Mouse (Mus musculus) midbrain, embryonic 12.5 days (tissue): ENCODE data around the gene Trrap. TPM values are rescaled to one million over a fixed set of nuclear protein-coding genes. Genes with fewer than 3 reads are reported as not detected.
"Not testable (repeated sequence)": the region's sequence is repeated elsewhere in the genome, so short reads cannot be mapped to it uniquely, and the experiment has no call there.

Experiments used
- ATAC-seq: fragments of 200-750 bp; cut with Nextera tagmentation; 2 replicates; pipeline ENCODE4 v1.8.0; 2017; ENCODE audit warnings: low read depth, moderate TSS enrichment, moderate library complexity; ENCODE audit not compliant: low FRiP score
- H3K27ac ChIP-seq: fragments of 300-500 bp; sonication (generic); replicated peaks from 2 replicates; pipeline ENCODE4 v1.5.1; 2016; ENCODE audit warnings: mild to moderate bottlenecking
- H3K27me3 ChIP-seq: fragments of 300-500 bp; sonication (generic); 2 replicates; pipeline ENCODE4 v1.6.1; 2016; ENCODE audit warnings: mild to moderate bottlenecking
- H3K36me3 ChIP-seq: fragments of 300-500 bp; sonication (generic); 2 replicates; pipeline ENCODE4 v1.6.1; 2016
- H3K4me1 ChIP-seq: fragments of 300-500 bp; sonication (generic); 2 replicates; pipeline ENCODE4 v1.6.1; 2016
- H3K4me2 ChIP-seq: fragments of 300-500 bp; sonication (generic); replicated peaks from 2 replicates; pipeline ENCODE4 v1.6.1; 2016; ENCODE audit warnings: mild to moderate bottlenecking, moderate library complexity
- H3K4me3 ChIP-seq: fragments of 300-500 bp; sonication (generic); 2 replicates; pipeline ENCODE4 v1.5.1; 2016; ENCODE audit warnings: mild to moderate bottlenecking
- H3K9ac ChIP-seq: fragments of 300-500 bp; sonication (generic); replicated peaks from 2 replicates; pipeline ENCODE4 v1.6.1; 2016; ENCODE audit warnings: mild to moderate bottlenecking, moderate library complexity
- H3K9me3 ChIP-seq: fragments of 300-500 bp; sonication (generic); 2 replicates; pipeline ENCODE4 v1.6.1; 2016; ENCODE audit warnings: mild to moderate bottlenecking
- WGBS: fragments of 180-500 bp; shearing (Covaris S2); methylation state at CpG from one replicate; pipeline ENCODE4 v1.1.7; 2016; 5-methylcytosine and 5-hydroxymethylcytosine counted together
- polyA plus RNA-seq: library from polyadenylated mRNA; unstranded; fragments of >200 nt; fragmentation: Nextera tagmentation; extraction: Ambion mirVana; gene quantifications from 2 replicates; pipeline ENCODE4 v1.2.1, GENCODE M21; 2016

The Trrap gene
- 95.9 and 102 TPM in 2 replicates for polyA plus RNA-seq

- H3K9me3 ChIP-seq, H3K27me3 ChIP-seq, ATAC-seq: not testable (repeated sequence)
- Histone ChIP-seq H3K36me3 (peaks cover 18% of the 10 kb centered on the region), H3K4me3 (peak within 1 kb of the TSS; percentile 73), H3K9ac (peak within 1 kb of the TSS; percentile 87), H3K27ac (peak within 1 kb of the TSS; percentile 93), H3K4me2 (peak within 1 kb of the TSS; percentile 74), H3K4me1 (peaks cover 13% of the 10 kb centered on the region)
- 91% methylated on average over 10 of the region's 15 CpGs for WGBS
These were observed at the start of gene Trrap for GRCm38 (mm10) chr5:144767106-144767798. Gene Trrap, plus strand, starts transcription at chr5:144767732.

DNA sequence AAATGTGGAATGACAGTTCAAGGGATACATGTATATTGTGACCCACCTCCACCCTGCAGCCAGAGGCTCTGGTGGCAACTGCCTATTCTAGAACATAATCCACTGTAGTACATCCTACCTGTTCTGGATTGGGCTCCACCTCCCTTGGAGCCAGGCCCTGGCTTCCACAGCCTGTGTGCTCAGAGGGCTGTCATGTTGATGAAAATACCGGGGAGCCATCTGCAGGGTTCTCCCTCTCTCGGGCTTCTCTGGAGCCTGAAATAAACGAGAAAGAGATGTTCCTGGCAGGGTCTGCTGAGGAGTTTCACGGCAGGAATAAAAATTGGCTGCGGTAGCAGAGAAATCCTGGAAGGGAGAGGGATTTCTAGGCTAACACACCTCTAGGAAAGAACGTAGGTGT, 47.8 kb upstream of the Trrap start:
- Histone ChIP-seq H3K9me3 (no peaks in the 10 kb centered on the region), H3K4me2 (no peak overlapping the region), H3K4me1 (0 out of 2 replicates have a peak, but pooled peaks cover 1% of the 10 kb centered on the region), H3K4me3 (no peak overlapping the region), H3K27ac (no peak overlapping the region), H3K9ac (no peak overlapping the region), H3K27me3 (no peaks in the 10 kb centered on the region), H3K36me3 (no peaks in the 10 kb centered on the region)
- ATAC-seq = no peak
- 72% methylated on average over 6 of the region's 6 CpGs for WGBS

DNA sequence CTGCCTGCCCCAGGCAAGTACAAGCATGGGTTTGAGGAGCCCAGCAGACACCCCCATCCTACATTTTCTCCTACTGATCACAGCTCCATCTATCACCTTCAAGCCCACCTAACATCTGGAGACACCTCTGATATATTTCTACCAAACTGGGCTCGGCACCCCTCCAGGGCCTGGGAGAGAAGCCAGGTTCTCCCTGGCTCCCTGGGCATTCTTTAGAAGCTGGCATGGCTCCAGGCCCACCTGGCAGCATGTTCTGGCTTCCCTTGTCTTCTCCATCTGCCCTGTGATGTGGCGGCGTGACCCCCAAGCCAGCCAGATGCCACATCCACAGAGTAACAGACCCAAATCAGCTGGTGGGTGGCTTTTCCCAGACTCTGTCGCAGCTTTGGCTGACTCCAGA, 47.3 kb upstream of the Trrap start:
- H3K4me1 ChIP-seq = peaks cover 6% of the 10 kb centered on the region; the same call in 1 of the 2 replicates
- no peak overlapping the region for H3K4me2 ChIP-seq
- H3K4me3 ChIP-seq = no peak overlapping the region
- WGBS = 90% methylated on average over 4 of the region's 4 CpGs
- no peaks in the 10 kb centered on the region for H3K27me3 ChIP-seq
- ATAC-seq = no peak
- no peaks in the 10 kb centered on the region for H3K36me3 ChIP-seq
- H3K9ac ChIP-seq = no peak overlapping the region
- no peaks in the 10 kb centered on the region for H3K9me3 ChIP-seq
- no peak overlapping the region for H3K27ac ChIP-seq

GRCm38 (mm10) chr5:144724926-144725325, 42.6 kb upstream of the Trrap start:
- no peak overlapping the region for H3K9ac ChIP-seq
- ATAC-seq = no peak; the same call in 1 of the 2 replicates
- peaks cover 34% of the 10 kb centered on the region for H3K27me3 ChIP-seq
- no peak overlapping the region for H3K4me3 ChIP-seq
- no peak overlapping the region for H3K4me2 ChIP-seq
- no peaks in the 10 kb centered on the region for H3K9me3 ChIP-seq
- H3K36me3 ChIP-seq = no peaks in the 10 kb centered on the region
- peaks cover 16% of the 10 kb centered on the region for H3K4me1 ChIP-seq
- WGBS = 21% methylated on average over 2 of the region's 2 CpGs
- H3K27ac ChIP-seq = no peak overlapping the region

- peaks cover 40% of the 10 kb centered on the region for H3K27me3 ChIP-seq
- no peak overlapping the region for H3K4me2 ChIP-seq
- H3K27ac ChIP-seq = no peak overlapping the region
- H3K9ac ChIP-seq = no peak overlapping the region
- no peak for ATAC-seq
- WGBS = 80% methylated on average over 3 of the region's 3 CpGs
- no peaks in the 10 kb centered on the region for H3K36me3 ChIP-seq
- H3K9me3 ChIP-seq = no peaks in the 10 kb centered on the region
- no peak overlapping the region for H3K4me3 ChIP-seq
- H3K4me1 ChIP-seq = peaks cover 16% of the 10 kb centered on the region
These were observed 42.0 kb upstream of the Trrap start for GRCm38 (mm10) chr5:144725554-144725953.

GRCm38 (mm10) chr5:144727119-144727518, 40.4 kb upstream of the Trrap start:
- Histone ChIP-seq H3K4me3 (no peak overlapping the region), H3K9me3 (peaks cover 3% of the 10 kb centered on the region; the same call in 1 of the 2 replicates), H3K27ac (no peak overlapping the region), H3K27me3 (peaks cover 43% of the 10 kb centered on the region), H3K9ac (no peak overlapping the region), H3K36me3 (no peaks in the 10 kb centered on the region), H3K4me2 (no peak overlapping the region), H3K4me1 (peaks cover 16% of the 10 kb centered on the region)
- 3% methylated on average over 9 of the region's 9 CpGs for WGBS
- ATAC-seq = peak; percentile 48

DNA sequence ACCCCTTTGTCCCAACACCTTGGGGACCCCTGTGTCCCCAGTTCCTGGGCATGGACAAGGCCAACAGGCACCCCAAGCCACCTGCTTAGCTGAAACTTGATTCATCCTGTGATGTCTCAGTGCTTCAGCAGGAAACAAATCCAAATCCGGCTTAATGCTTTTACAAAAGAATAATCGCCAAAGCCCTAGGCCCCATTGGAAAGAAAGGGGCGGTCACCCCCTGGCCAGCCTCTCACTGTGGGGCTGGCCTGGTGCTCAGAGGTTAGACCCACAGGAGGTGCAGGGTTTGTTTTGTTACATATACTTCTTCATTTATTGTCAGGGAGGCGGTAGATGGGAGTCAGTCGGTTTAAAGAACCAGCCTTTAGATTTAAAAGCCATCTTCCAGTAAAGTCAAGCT, 39.3 kb upstream of the Trrap start:
- Histone ChIP-seq H3K9me3 (peaks cover 3% of the 10 kb centered on the region; the same call in 1 of the 2 replicates), H3K27ac (no peak overlapping the region), H3K4me2 (no peak overlapping the region), H3K27me3 (peaks cover 43% of the 10 kb centered on the region), H3K4me1 (peaks cover 16% of the 10 kb centered on the region), H3K4me3 (no peak overlapping the region), H3K9ac (no peak overlapping the region), H3K36me3 (no peaks in the 10 kb centered on the region)
- no peak for ATAC-seq
- WGBS = 3% methylated on average over 5 of the region's 5 CpGs

DNA sequence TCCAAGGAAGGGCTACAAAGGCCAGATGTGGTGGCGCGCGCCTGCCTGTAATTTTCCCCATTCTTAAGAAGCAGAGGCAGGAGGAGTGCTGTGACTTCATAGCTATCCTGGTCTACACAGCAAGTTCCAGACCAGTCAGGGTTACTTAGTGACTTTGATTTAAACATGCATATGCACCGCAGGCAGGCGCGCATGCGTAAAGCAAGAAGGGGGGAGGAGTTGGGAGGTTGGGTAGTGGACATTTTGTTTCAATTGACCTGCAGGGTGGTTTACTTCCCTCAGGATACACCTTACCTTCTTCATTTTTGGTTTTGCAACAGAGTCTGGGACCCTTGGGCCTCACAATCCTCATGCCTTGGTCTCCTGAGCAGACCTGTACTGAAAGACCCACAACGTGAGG, 38.3 kb upstream of the Trrap start:
- WGBS = 54% methylated on average over 8 of the region's 8 CpGs
- no peak for ATAC-seq
- Histone ChIP-seq H3K4me3 (no peak overlapping the region), H3K27ac (no peak overlapping the region), H3K9me3 (peaks cover 3% of the 10 kb centered on the region; the same call in 1 of the 2 replicates), H3K36me3 (no peaks in the 10 kb centered on the region), H3K27me3 (peaks cover 43% of the 10 kb centered on the region), H3K9ac (no peak overlapping the region), H3K4me1 (peaks cover 16% of the 10 kb centered on the region), H3K4me2 (no peak overlapping the region)

- 31% methylated on average over 4 of the region's 4 CpGs for WGBS
- ATAC-seq = no peak
- Histone ChIP-seq H3K4me3 (no peak overlapping the region), H3K36me3 (no peaks in the 10 kb centered on the region), H3K4me1 (no peaks in the 10 kb centered on the region), H3K4me2 (no peak overlapping the region), H3K27ac (no peak overlapping the region), H3K27me3 (peaks cover 18% of the 10 kb centered on the region), H3K9me3 (peaks cover 3% of the 10 kb centered on the region; the same call in 1 of the 2 replicates), H3K9ac (no peak overlapping the region)
These were observed 33.6 kb upstream of the Trrap start for GRCm38 (mm10) chr5:144733953-144734352.

GRCm38 (mm10) chr5:144734949-144735348, 32.6 kb upstream of the Trrap start:
- ATAC-seq = 0 out of 2 replicates have a peak, but pooled peaks have one; percentile 41
- peaks cover 9% of the 10 kb centered on the region for H3K27me3 ChIP-seq
- H3K4me2 ChIP-seq = no peak overlapping the region
- no peaks in the 10 kb centered on the region for H3K36me3 ChIP-seq
- H3K9ac ChIP-seq = no peak overlapping the region
- H3K4me3 ChIP-seq = no peak overlapping the region
- H3K9me3 ChIP-seq = peaks cover 3% of the 10 kb centered on the region; the same call in 1 of the 2 replicates
- no peaks in the 10 kb centered on the region for H3K4me1 ChIP-seq
- no peak overlapping the region for H3K27ac ChIP-seq
- 31% methylated on average over 8 of the region's 8 CpGs for WGBS

DNA sequence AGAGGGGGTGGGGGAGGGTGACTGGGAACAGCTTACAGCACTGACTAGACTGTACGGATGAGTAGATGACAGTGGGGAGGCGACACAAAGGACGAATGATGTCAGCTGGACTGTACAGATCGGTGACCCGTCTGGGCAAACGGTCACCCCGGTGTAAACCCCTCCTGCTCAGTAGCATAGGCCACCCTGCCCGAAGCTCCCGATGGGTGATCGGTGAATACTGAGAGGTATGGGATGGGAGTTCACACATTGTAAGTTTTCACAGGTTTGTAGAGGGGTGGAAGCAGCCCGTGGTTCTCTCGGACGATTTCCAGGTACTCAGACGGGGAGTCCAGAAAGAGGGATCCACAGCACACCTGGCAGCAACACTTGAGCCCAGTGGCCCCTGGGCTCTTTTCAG, 30.4 kb upstream of the Trrap start:
- Histone ChIP-seq H3K4me3 (no peak overlapping the region), H3K27ac (no peak overlapping the region), H3K36me3 (0 out of 2 replicates have a peak, but pooled peaks cover 9% of the 10 kb centered on the region), H3K9me3 (no peaks in the 10 kb centered on the region), H3K4me1 (no peaks in the 10 kb centered on the region), H3K4me2 (no peak overlapping the region), H3K27me3 (no peaks in the 10 kb centered on the region; the same call in 1 of the 2 replicates), H3K9ac (no peak overlapping the region)
- ATAC-seq = no peak
- WGBS = 93% methylated on average over 14 of the region's 14 CpGs

- no peaks in the 10 kb centered on the region for H3K9me3 ChIP-seq
- no peak overlapping the region for H3K4me2 ChIP-seq
- no peak for ATAC-seq
- 17% methylated on average over 5 of the region's 5 CpGs for WGBS
- H3K9ac ChIP-seq = no peak overlapping the region
- no peaks in the 10 kb centered on the region for H3K27me3 ChIP-seq
- 0 out of 2 replicates have a peak, but pooled peaks cover 5% of the 10 kb centered on the region for H3K36me3 ChIP-seq
- no peak overlapping the region for H3K27ac ChIP-seq
- no peak overlapping the region for H3K4me3 ChIP-seq
- no peaks in the 10 kb centered on the region for H3K4me1 ChIP-seq
These were observed 15.1 kb upstream of the Trrap start for GRCm38 (mm10) chr5:144752432-144752831.
